Mouse (Mus musculus): ENCODE results near the gene Stat3. TPM values are rescaled to one million over a fixed set of nuclear protein-coding genes. Genes with fewer than 3 reads are reported as not detected.

Stat3 gene
- polyA plus RNA-seq (2012; rRNA removed): 45.0 and 47.5 TPM in 2 replicates

- WGBS: 1% methylated on average over 29 of the region's 29 CpGs
- TF ChIP-seq CTCF (IDR thresholded peaks at IDR 0.05; ENCODE audit: borderline replicate concordance, insufficient read depth, low read depth, low read length): no peak
- TF ChIP-seq POLR2A (IDR thresholded peaks at IDR 0.05; ENCODE audit: borderline replicate concordance, insufficient read depth, low read length): 0 out of 2 replicates have a peak, but pooled peaks have one; percentile 20
Observed at GRCm38 (mm10) chr11:100939512-100940151, at the start of gene Stat3. Gene Stat3, minus strand, starts transcription at chr11:100939540.

GRCm38 (mm10) chr11:100988674-100989073, 49.3 kb upstream of the Stat3 start:
- no peak for TF ChIP-seq CTCF (IDR thresholded peaks at IDR 0.05; ENCODE audit: borderline replicate concordance, insufficient read depth, low read depth, low read length)
- TF ChIP-seq POLR2A (IDR thresholded peaks at IDR 0.05; ENCODE audit: borderline replicate concordance, insufficient read depth, low read length): no peak
- 88% methylated on average over 3 of the region's 3 CpGs for WGBS

More at GRCm38 (mm10) chr11:100939512-100940151, at the start of gene Stat3:
- Histone ChIP-seq H3K4me3 (replicated peaks; ENCODE audit: insufficient read depth, low read depth, low read length) (peak within 1 kb of the TSS; percentile 86), H3K4me1 (ENCODE audit: control insufficient read depth, insufficient read depth, low read length) (peaks cover 4% of the 10 kb centered on the region; the same call in 1 of the 2 replicates), H3K27me3 (ENCODE audit: control insufficient read depth, insufficient read depth, low read length) (no peaks in the 10 kb centered on the region), H3K27ac (ENCODE audit: insufficient read depth, low read length) (peak within 1 kb of the TSS; percentile 19)
- DNase-seq: peak; percentile 99 to 100

GRCm38 (mm10) chr11:100985607-100986006, 46.3 kb upstream of the Stat3 start:
- TF ChIP-seq POLR2A (IDR thresholded peaks at IDR 0.05; ENCODE audit: borderline replicate concordance, insufficient read depth, low read length) (no peak), CTCF (IDR thresholded peaks at IDR 0.05; ENCODE audit: borderline replicate concordance, insufficient read depth, low read depth, low read length) (no peak)
- no peak for DNase-seq
- Histone ChIP-seq H3K27me3 (ENCODE audit: control insufficient read depth, insufficient read depth, low read length) (no peaks in the 10 kb centered on the region), H3K4me1 (ENCODE audit: control insufficient read depth, insufficient read depth, low read length) (peaks cover 3% of the 10 kb centered on the region; the same call in 1 of the 2 replicates), H3K4me3 (replicated peaks; ENCODE audit: insufficient read depth, low read depth, low read length) (no peak overlapping the region), H3K27ac (ENCODE audit: insufficient read depth, low read length) (no peak overlapping the region)
- 61% methylated on average over 3 of the region's 3 CpGs for WGBS

More at GRCm38 (mm10) chr11:100988674-100989073, 49.3 kb upstream of the Stat3 start:
- Histone ChIP-seq H3K4me1 (ENCODE audit: control insufficient read depth, insufficient read depth, low read length) (no peaks in the 10 kb centered on the region), H3K27ac (ENCODE audit: insufficient read depth, low read length) (no peak overlapping the region), H3K27me3 (ENCODE audit: control insufficient read depth, insufficient read depth, low read length) (no peaks in the 10 kb centered on the region), H3K4me3 (replicated peaks; ENCODE audit: insufficient read depth, low read depth, low read length) (no peak overlapping the region)
- no peak for DNase-seq

- H3K27me3 ChIP-seq (ENCODE audit: control insufficient read depth, insufficient read depth, low read length): no peaks in the 10 kb centered on the region
- no peak for DNase-seq
- H3K4me1 ChIP-seq (ENCODE audit: control insufficient read depth, insufficient read depth, low read length): peaks cover 3% of the 10 kb centered on the region; the same call in 1 of the 2 replicates
- TF ChIP-seq CTCF (IDR thresholded peaks at IDR 0.05; ENCODE audit: borderline replicate concordance, insufficient read depth, low read depth, low read length) (no peak), POLR2A (IDR thresholded peaks at IDR 0.05; ENCODE audit: borderline replicate concordance, insufficient read depth, low read length) (no peak)
- H3K4me3 ChIP-seq (replicated peaks; ENCODE audit: insufficient read depth, low read depth, low read length): no peak overlapping the region
- H3K27ac ChIP-seq (ENCODE audit: insufficient read depth, low read length): no peak overlapping the region
- 80% methylated on average over 7 of the region's 7 CpGs for WGBS
Observed at GRCm38 (mm10) chr11:100983778-100984131, 44.4 kb upstream of the Stat3 start.

GRCm38 (mm10) chr11:100983125-100983777, 43.9 kb upstream of the Stat3 start:
- 3% methylated on average over 20 of the region's 20 CpGs for WGBS
- H3K4me1 ChIP-seq (ENCODE audit: control insufficient read depth, insufficient read depth, low read length): peaks cover 3% of the 10 kb centered on the region; the same call in 1 of the 2 replicates
- no peak overlapping the region for H3K27ac ChIP-seq (ENCODE audit: insufficient read depth, low read length)
- peak; percentile 95 for TF ChIP-seq CTCF (IDR thresholded peaks at IDR 0.05; ENCODE audit: borderline replicate concordance, insufficient read depth, low read depth, low read length)
- no peak for TF ChIP-seq POLR2A (IDR thresholded peaks at IDR 0.05; ENCODE audit: borderline replicate concordance, insufficient read depth, low read length)
- H3K4me3 ChIP-seq (replicated peaks; ENCODE audit: insufficient read depth, low read depth, low read length): peak overlapping the region; percentile 41
- no peaks in the 10 kb centered on the region for H3K27me3 ChIP-seq (ENCODE audit: control insufficient read depth, insufficient read depth, low read length)
- DNase-seq: peak; percentile 68 to 77

- WGBS: 65% methylated on average over 8 of the region's 8 CpGs
Observed at GRCm38 (mm10) chr11:100982087-100982486, 42.7 kb upstream of the Stat3 start.

GRCm38 (mm10) chr11:100981236-100981635, 41.9 kb upstream of the Stat3 start:
- Histone ChIP-seq H3K27me3 (ENCODE audit: control insufficient read depth, insufficient read depth, low read length) (no peaks in the 10 kb centered on the region), H3K4me3 (replicated peaks; ENCODE audit: insufficient read depth, low read depth, low read length) (no peak overlapping the region), H3K27ac (ENCODE audit: insufficient read depth, low read length) (no peak overlapping the region), H3K4me1 (ENCODE audit: control insufficient read depth, insufficient read depth, low read length) (peaks cover 3% of the 10 kb centered on the region; the same call in 1 of the 2 replicates)
- WGBS: 82% methylated on average over 3 of the region's 3 CpGs
- no peak for TF ChIP-seq POLR2A (IDR thresholded peaks at IDR 0.05; ENCODE audit: borderline replicate concordance, insufficient read depth, low read length)
- TF ChIP-seq CTCF (IDR thresholded peaks at IDR 0.05; ENCODE audit: borderline replicate concordance, insufficient read depth, low read depth, low read length): no peak
- DNase-seq: no peak

More at GRCm38 (mm10) chr11:100982087-100982486, 42.7 kb upstream of the Stat3 start:
- no peaks in the 10 kb centered on the region for H3K27me3 ChIP-seq (ENCODE audit: control insufficient read depth, insufficient read depth, low read length)
- TF ChIP-seq CTCF (IDR thresholded peaks at IDR 0.05; ENCODE audit: borderline replicate concordance, insufficient read depth, low read depth, low read length) (no peak), POLR2A (IDR thresholded peaks at IDR 0.05; ENCODE audit: borderline replicate concordance, insufficient read depth, low read length) (no peak)
- no peak overlapping the region for H3K4me3 ChIP-seq (replicated peaks; ENCODE audit: insufficient read depth, low read depth, low read length)
- H3K27ac ChIP-seq (ENCODE audit: insufficient read depth, low read length): no peak overlapping the region
- H3K4me1 ChIP-seq (ENCODE audit: control insufficient read depth, insufficient read depth, low read length): peaks cover 3% of the 10 kb centered on the region; the same call in 1 of the 2 replicates
- no peak for DNase-seq

All from cerebellum, adult 2 months (tissue).